Mouse (Mus musculus) liver, embryonic 12.5 days (tissue): ENCODE data around the gene Syngap1. TPM values are rescaled to one million over a fixed set of nuclear protein-coding genes. Genes with fewer than 3 reads are reported as not detected.
"Not testable (repeated sequence)": the region's sequence is repeated elsewhere in the genome, so short reads cannot be mapped to it uniquely, and the experiment has no call there.

ENCODE experiments used
- ATAC-seq: fragments of 200-750 bp; cut with Nextera tagmentation; 2 replicates; pipeline ENCODE4 v1.8.0; 2017; ENCODE audit warnings: moderate number of reproducible peaks, mild to moderate bottlenecking, moderate library complexity
- H3K27ac ChIP-seq: fragments of 300-500 bp; sonication (generic); 2 replicates; pipeline ENCODE4 v1.5.1; 2016; ENCODE audit warnings: mild to moderate bottlenecking
- H3K27me3 ChIP-seq: fragments of 300-500 bp; sonication (generic); replicated peaks from 2 replicates; pipeline ENCODE4 v1.6.1; 2016; ENCODE audit warnings: mild to moderate bottlenecking, moderate library complexity
- H3K36me3 ChIP-seq: fragments of 300-500 bp; sonication (generic); 2 replicates; pipeline ENCODE4 v1.6.1; 2016; ENCODE audit warnings: mild to moderate bottlenecking, moderate library complexity
- H3K4me1 ChIP-seq: fragments of 300-500 bp; sonication (generic); 2 replicates; pipeline ENCODE4 v1.6.1; 2016
- H3K4me2 ChIP-seq: fragments of 300-500 bp; sonication (generic); 2 replicates; pipeline ENCODE4 v1.6.1; 2016; ENCODE audit warnings: mild to moderate bottlenecking, moderate library complexity
- H3K4me3 ChIP-seq: fragments of 300-500 bp; sonication (generic); 2 replicates; pipeline ENCODE4 v1.5.1; 2016; ENCODE audit warnings: mild to moderate bottlenecking, moderate library complexity
- H3K9ac ChIP-seq: fragments of 300-500 bp; sonication (generic); 2 replicates; pipeline ENCODE4 v1.6.1; 2016; ENCODE audit warnings: mild to moderate bottlenecking, moderate library complexity
- H3K9me3 ChIP-seq: fragments of 300-500 bp; sonication (generic); replicated peaks from 2 replicates; pipeline ENCODE4 v1.6.1; 2016; ENCODE audit warnings: mild to moderate bottlenecking, moderate library complexity
- WGBS: fragments of 180-500 bp; shearing (Covaris S2); methylation state at CpG from one replicate; pipeline ENCODE4 v1.1.7; 2016; ENCODE audit not compliant: insufficient replicate concordance; 5-methylcytosine and 5-hydroxymethylcytosine counted together
- polyA plus RNA-seq: library from polyadenylated mRNA; unstranded; fragments of >200 nt; fragmentation: Nextera tagmentation; extraction: Ambion mirVana; gene quantifications from 2 replicates; pipeline ENCODE4 v1.2.1, GENCODE M21; 2016

Gene Syngap1
- 0.29 and 0.36 TPM in 2 replicates for polyA plus RNA-seq

DNA sequence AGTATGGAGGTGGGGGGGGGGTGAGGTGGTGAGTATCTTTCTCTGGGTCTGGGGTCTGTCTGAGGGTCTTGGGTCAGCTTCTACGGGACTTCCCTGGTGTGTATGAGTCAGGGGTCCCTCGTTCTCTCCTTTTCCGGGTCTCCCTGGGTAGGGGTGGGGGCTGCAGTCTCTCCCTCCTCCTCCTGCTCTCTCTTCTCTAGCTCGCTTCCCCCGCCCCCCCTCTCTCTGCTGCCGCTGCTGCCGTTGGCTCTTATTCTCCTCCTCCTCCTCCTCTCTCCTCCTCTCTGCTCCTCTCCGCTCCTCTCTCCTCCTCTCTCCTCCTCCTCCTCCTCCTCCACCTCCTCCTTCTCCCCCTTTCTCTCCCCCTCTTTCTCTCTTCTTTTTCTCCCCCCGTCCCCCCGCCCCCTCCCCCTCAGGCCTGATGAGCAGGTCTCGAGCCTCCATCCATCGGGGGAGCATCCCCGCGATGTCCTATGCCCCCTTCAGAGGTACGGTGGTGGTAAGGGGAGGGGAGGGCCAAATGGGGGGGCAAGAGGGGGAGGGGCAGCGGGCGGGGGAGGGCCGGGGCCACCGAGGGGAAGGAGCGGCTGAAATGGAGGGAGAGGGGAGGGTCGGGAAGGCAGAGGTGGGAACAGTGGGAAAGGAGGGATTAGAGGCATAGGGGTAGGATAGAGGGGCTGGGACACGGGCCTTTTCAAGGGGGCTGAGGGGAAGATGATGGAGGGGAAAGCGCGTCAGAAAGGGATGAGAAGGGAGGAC is at the start of gene Syngap1:
TSS of gene Syngap1 (plus strand) at position 223 of the 759 bp plus-strand sequence.
- Histone ChIP-seq H3K4me2 (peak within 1 kb of the TSS; percentile 97), H3K9ac (peak within 1 kb of the TSS; percentile 90), H3K27ac (peak within 1 kb of the TSS; percentile 96), H3K36me3 (peaks cover 17% of the 10 kb centered on the region), H3K4me3 (peak within 1 kb of the TSS; percentile 73), H3K9me3 (no peaks in the 10 kb centered on the region), H3K27me3 (peaks cover 5% of the 10 kb centered on the region), H3K4me1 (peaks cover 53% of the 10 kb centered on the region)
- 8% methylated on average over 21 of the region's 24 CpGs for WGBS
- ATAC-seq: no peak

DNA sequence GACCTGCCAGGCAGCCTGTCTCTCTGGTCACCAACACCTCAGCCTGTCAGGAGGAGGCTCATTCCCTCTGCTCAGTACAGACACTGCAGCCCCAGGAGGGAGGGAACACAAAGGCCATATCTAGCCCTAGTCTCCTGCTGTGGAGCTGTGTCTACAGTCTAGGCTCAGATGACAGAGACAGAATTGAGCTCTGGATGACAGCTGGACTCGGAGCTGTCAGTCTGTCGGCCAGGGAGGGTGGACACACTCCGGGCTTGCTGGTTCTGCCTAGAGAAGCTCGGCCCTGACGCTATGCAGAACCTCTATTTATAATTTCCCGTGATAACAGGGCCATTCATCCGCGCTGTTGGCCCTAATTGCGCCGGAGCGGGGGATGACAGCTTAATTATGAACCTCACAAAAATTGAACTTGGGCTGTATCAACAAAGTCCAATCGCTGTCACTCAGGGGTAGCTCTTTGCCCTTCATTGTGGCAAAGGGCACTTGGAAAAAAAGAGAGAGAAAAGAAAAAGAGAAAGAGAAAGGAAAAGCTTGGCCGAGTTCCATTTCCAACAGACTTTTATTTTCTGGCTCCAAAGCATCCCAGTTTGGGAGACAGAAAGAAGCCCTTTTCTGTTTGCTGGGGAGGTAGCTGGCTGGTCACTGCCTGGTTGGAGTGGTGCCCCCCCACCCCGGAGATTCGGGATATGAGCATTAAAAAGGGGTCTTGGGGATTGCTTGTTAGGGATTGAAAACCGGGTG is 48.2 kb upstream of the Syngap1 start:
- no peak overlapping the region for H3K27ac ChIP-seq
- WGBS: 58% methylated on average over 16 of the region's 16 CpGs

GRCm38 (mm10) chr17:26893492-26893891 is 47.6 kb upstream of the Syngap1 start:
- H3K4me1 ChIP-seq: peaks cover 4% of the 10 kb centered on the region; the same call in 1 of the 2 replicates
- WGBS: 54% methylated on average over 6 of the region's 6 CpGs
- H3K36me3 ChIP-seq: no peaks in the 10 kb centered on the region
- no peak for ATAC-seq
- peaks cover 34% of the 10 kb centered on the region for H3K27me3 ChIP-seq
- H3K4me3 ChIP-seq: no peak overlapping the region
- no peak overlapping the region for H3K9ac ChIP-seq
- no peak overlapping the region for H3K27ac ChIP-seq
- no peaks in the 10 kb centered on the region for H3K9me3 ChIP-seq
- H3K4me2 ChIP-seq: no peak overlapping the region

More for the DNA sequence above, 48.2 kb upstream of the Syngap1 start:
- no peak for ATAC-seq
- Histone ChIP-seq H3K36me3 (no peaks in the 10 kb centered on the region), H3K4me1 (peaks cover 4% of the 10 kb centered on the region; the same call in 1 of the 2 replicates), H3K4me3 (no peak overlapping the region), H3K27me3 (peaks cover 34% of the 10 kb centered on the region), H3K9ac (no peak overlapping the region), H3K9me3 (no peaks in the 10 kb centered on the region), H3K4me2 (no peak overlapping the region)

GRCm38 (mm10) chr17:26894342-26894741 is 46.7 kb upstream of the Syngap1 start:
- H3K9ac ChIP-seq: no peak overlapping the region
- no peak for ATAC-seq
- H3K4me3 ChIP-seq: no peak overlapping the region
- H3K4me1 ChIP-seq: peaks cover 4% of the 10 kb centered on the region; the same call in 1 of the 2 replicates
- peaks cover 34% of the 10 kb centered on the region for H3K27me3 ChIP-seq
- no peak overlapping the region for H3K4me2 ChIP-seq
- H3K9me3 ChIP-seq: no peaks in the 10 kb centered on the region
- WGBS: 81% methylated on average over 6 of the region's 6 CpGs
- no peaks in the 10 kb centered on the region for H3K36me3 ChIP-seq
- H3K27ac ChIP-seq: no peak overlapping the region

- no peaks in the 10 kb centered on the region for H3K36me3 ChIP-seq
- ATAC-seq: no peak; the same call in 1 of the 2 replicates
- peaks cover 38% of the 10 kb centered on the region for H3K27me3 ChIP-seq
- no peak overlapping the region for H3K4me2 ChIP-seq
- H3K4me3 ChIP-seq: no peak overlapping the region
- H3K4me1 ChIP-seq: peaks cover 4% of the 10 kb centered on the region; the same call in 1 of the 2 replicates
- no peaks in the 10 kb centered on the region for H3K9me3 ChIP-seq
- no peak overlapping the region for H3K27ac ChIP-seq
- 12% methylated on average over 10 of the region's 10 CpGs for WGBS
- H3K9ac ChIP-seq: no peak overlapping the region
Measured at GRCm38 (mm10) chr17:26895578-26895977, 45.5 kb upstream of the Syngap1 start.

DNA sequence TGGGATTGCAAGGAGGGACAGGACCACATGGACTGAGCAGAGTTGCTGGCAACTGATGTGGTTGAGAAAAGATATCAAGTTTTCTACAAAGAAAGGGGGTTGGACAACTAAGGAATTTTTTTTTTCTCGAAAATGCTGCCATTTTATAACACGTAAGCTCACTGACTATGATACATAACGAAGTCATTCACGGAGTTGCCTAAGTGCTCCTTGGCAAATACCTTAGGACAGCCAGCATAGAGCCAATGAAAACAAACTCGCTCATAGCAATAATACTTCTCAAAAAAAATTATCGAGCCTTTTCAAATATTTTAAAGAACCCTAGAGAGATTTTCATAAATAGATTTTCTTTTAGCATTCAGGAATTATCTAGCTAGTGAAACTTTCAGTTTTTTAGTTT is 40.1 kb upstream of the Syngap1 start:
- Histone ChIP-seq H3K9ac (no peak overlapping the region), H3K4me1 (no peaks in the 10 kb centered on the region), H3K27ac (no peak overlapping the region), H3K36me3 (no peaks in the 10 kb centered on the region), H3K27me3 (peaks cover 11% of the 10 kb centered on the region; the same call in 1 of the 2 replicates), H3K4me3 (no peak overlapping the region), H3K9me3 (no peaks in the 10 kb centered on the region), H3K4me2 (no peak overlapping the region)
- ATAC-seq: no peak
- 61% methylated on average over 6 of the region's 6 CpGs for WGBS

DNA sequence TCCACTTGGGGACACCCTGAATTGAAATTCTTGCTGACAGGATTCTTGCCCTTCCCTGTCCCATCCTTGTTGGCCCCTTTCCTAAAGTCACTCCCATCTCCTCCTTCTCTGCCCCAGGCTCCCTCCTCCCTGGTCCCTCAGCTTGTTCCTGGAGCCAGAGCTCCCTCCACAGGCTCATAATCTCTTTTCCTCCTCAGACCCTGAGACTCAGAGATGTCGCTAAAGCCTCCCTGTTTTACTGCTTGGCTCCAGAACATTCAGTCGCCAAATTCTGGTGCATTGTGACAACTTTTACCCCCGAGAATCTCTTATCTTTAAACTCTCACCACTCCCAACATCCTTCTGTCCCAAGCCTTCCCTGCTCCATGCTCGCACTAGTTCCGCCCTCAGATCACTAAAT is 36.7 kb upstream of the Syngap1 start:
- Histone ChIP-seq H3K4me1 (no peaks in the 10 kb centered on the region), H3K36me3 (no peaks in the 10 kb centered on the region), H3K27me3 (peaks cover 4% of the 10 kb centered on the region; the same call in 1 of the 2 replicates), H3K9ac (no peak overlapping the region), H3K9me3 (peaks cover 6% of the 10 kb centered on the region; the same call in 1 of the 2 replicates), H3K4me3 (no peak overlapping the region), H3K27ac (no peak overlapping the region), H3K4me2 (no peak overlapping the region)
- no peak for ATAC-seq
- 50% methylated on average over 5 of the region's 5 CpGs for WGBS

DNA sequence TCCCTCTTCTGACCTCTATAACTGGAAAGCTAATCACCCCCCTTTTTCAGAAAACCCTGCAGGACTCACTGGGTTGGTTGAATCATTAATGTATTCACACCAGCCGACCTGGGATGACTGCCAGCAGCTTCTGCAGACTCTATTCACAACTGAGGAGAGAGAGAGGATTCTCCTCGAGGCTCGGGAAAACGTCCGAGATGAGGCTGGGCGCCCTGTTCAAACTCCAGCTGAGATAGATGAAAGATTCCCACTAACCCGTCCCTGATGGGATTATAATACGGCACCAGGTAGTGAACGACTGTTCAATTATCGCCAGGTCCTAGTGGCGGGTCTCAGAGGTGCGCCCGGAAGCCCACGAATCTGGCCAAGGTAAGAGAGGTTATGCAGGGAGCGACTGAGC is 33.5 kb upstream of the Syngap1 start:
- not testable (repeated sequence) for H3K27ac ChIP-seq, ATAC-seq, H3K36me3 ChIP-seq, H3K4me1 ChIP-seq, H3K4me3 ChIP-seq, H3K4me2 ChIP-seq, H3K9me3 ChIP-seq, H3K9ac ChIP-seq, H3K27me3 ChIP-seq
- WGBS: 85% methylated on average over 15 of the region's 15 CpGs

GRCm38 (mm10) chr17:26915248-26915647 is 25.8 kb upstream of the Syngap1 start:
- Histone ChIP-seq H3K4me1 (peaks cover 23% of the 10 kb centered on the region), H3K27ac (no peak overlapping the region), H3K4me2 (no peak overlapping the region), H3K9me3 (no peaks in the 10 kb centered on the region), H3K36me3 (peaks cover 10% of the 10 kb centered on the region; the same call in 1 of the 2 replicates), H3K9ac (no peak overlapping the region), H3K4me3 (no peak overlapping the region), H3K27me3 (no peaks in the 10 kb centered on the region)
- ATAC-seq: no peak
- 50% methylated on average over 1 of the region's 1 CpGs for WGBS

DNA sequence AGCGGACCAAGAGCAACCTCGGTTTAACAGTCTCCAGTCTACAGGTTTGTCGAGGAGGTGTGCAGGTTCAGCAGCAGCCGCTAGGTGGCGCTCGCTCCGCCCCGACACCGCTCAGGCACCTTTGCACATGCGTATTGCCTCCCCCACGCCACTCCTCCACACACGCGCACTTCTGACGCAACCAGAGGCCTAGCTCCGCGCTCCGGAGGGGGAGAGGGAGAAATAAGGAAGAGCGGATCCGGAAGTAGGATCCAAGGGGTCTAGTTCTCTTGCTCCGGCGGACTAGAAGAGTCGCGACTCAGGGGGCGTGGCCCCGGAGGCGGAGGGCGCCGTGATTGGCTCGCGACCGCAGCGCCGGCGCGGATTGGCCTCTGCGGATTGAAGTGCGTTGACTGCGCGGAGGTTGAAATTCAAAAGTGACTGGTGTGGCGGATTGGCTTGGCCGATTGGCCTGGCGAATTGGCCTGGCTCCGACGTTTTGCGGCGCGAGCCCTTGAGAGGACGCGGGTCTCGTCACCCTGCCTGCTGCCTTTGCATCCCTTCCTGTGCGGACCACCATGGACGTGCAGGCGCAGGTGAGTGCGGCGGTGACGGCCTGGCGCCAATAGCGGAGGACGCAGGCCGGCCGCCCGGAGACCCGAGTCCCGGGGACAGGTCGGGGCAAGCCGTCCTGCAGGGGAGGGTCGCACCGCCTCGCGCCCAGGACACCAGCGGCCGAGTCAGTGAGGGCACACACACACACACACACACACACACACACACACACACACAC is 24.2 kb upstream of the Syngap1 start, which contains the start of gene Kifc5b:
TSS of gene Kifc5b (plus strand) at position 381 of the 772 bp plus-strand sequence.
- whole genome bisulfite sequencing: under 1% methylated on average over 65 of the region's 72 CpGs

GRCm38 (mm10) chr17:26917560-26917959 is 23.5 kb upstream of the Syngap1 start:
- Histone ChIP-seq H3K4me3 (peak overlapping the region; percentile 76), H3K9ac (peak overlapping the region; percentile 86), H3K4me2 (peak overlapping the region; percentile 80), H3K4me1 (peaks cover 31% of the 10 kb centered on the region), H3K27ac (peak overlapping the region; percentile 87), H3K36me3 (peaks cover 30% of the 10 kb centered on the region)
- not testable (repeated sequence) for H3K9me3 ChIP-seq, H3K27me3 ChIP-seq, ATAC-seq
- 1% methylated on average over 11 of the region's 12 CpGs for WGBS

More for the DNA sequence above, 24.2 kb upstream of the Syngap1 start, which contains the start of gene Kifc5b:
- Histone ChIP-seq H3K27ac (peak within 1 kb of the TSS; percentile 87), H3K4me1 (peaks cover 31% of the 10 kb centered on the region), H3K9ac (peak within 1 kb of the TSS; percentile 86), H3K4me2 (peak within 1 kb of the TSS; percentile 80), H3K27me3 (no peaks in the 10 kb centered on the region), H3K9me3 (no peaks in the 10 kb centered on the region), H3K36me3 (peaks cover 26% of the 10 kb centered on the region), H3K4me3 (peak within 1 kb of the TSS; percentile 76)
- ATAC-seq: peak; percentile 96
